Mouse (Mus musculus) A20 (cell line): Measurements from ENCODE around the gene Vmn1r195.
"Not testable (repeated sequence)": the region's sequence is repeated elsewhere in the genome, so short reads cannot be mapped to it uniquely, and the experiment has no call there.

Experiments used
- DNase-seq: peaks from one replicate; pipeline ENCODE4 v3.0.0-alpha.2; 2011; ENCODE audit warnings: low read depth, low spot score

Vmn1r195 gene

GRCm38 (mm10) chr13:22270222-22270621 lies at the start of gene Vmn1r195:
Vmn1r195 (plus strand) TSS chr13:22270522.
- not testable (repeated sequence) for DNase-seq

- not testable (repeated sequence) for DNase-seq
Measured at GRCm38 (mm10) chr13:22223060-22223459, 47.3 kb upstream of the Vmn1r195 start, which contains the start of gene Vmn1r193. Vmn1r193 (minus strand) TSS chr13:22223160.

DNA sequence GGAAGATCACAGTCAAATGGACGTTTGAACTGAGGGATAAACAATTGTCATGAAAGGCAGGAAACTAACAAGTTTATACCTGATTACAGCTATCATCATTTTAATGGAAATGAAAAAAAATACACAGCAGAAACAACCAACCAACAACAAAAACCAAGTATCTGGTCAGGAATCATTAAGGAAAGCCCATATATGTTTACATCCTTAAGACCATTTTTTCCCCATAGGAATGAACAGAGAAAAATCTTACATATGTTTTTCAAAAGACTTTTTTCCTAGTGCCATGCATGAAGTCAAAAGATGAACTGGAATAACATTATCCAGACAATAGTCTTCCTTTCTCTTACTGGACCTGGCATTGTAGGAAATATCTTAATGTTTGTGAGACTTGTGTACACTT lies 26.4 kb upstream of the Vmn1r195 start, which contains the start of gene Vmn1r194:
Vmn1r194 (plus strand) TSS at position 301 of the 400 bp plus-strand sequence.
- no peak for DNase-seq

DNA sequence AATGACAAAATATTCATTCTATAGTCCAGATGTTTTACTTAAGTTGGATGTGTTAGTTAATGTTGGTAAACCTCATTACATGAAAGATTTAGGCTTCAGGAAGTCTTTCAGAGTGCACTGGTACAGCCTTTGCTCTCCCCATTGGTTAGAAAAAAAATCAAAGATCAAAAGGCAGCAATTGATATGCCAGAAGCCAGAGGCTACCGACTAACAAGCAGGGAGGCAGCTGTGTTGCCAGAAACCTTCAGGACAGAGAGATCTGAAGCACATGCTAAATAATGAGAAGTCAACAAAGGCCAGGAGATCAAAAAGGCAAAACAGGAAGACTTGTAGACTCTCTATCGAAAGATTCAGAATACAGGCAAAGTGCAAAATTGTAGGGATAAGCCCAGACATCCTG lies 1.4 kb downstream of the Vmn1r195 start:
- DNase-seq = no peak

DNA sequence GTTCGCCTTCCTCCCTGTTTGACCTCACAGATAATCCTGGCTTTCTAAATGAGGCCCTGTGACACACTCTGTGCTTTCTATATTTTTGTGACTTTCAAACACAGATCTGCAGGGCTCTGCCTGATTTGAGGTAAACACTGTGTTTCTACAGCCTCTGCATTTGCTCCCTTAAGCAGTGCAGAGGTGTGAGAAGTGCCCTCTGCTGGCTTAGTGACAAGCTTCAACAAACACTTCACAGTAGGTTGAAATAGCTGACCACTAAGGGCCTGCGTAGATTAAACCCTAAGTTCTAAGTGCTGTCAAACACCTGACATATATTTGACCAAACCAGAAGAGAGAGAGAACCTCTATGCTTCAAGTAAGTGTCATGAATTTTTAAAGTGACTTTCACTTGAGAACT lies 14.3 kb downstream of the Vmn1r195 start:
- no peak for DNase-seq

- no peak for DNase-seq
Measured at GRCm38 (mm10) chr13:22289620-22290019, 19.3 kb downstream of the Vmn1r195 start, which contains the start of gene Vmn1r196. Vmn1r196 (plus strand) TSS chr13:22289920.

DNA sequence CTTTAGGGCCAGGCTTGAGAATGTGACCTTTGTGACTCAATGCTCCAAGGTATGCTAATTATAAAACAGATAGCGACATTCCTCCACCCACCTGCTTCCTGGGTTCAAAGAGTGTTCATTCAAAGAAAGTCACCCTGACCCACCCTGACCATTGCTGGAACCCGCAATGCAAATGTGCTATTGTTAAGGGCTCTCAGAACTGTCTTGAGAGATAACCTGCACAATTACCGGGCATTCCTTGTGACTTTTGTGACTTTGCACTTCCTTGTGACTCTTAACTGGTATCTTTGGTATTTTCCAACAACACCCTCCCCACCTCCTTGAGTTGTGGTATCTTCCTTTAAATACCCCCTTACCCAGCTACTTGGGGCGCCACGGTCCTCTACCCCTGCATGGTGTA lies 37.8 kb downstream of the Vmn1r195 start:
- DNase-seq = not testable (repeated sequence)

GRCm38 (mm10) chr13:22315361-22315760 lies 45.0 kb downstream of the Vmn1r195 start:
- no peak for DNase-seq

GRCm38 (mm10) chr13:22317366-22317765 lies 47.0 kb downstream of the Vmn1r195 start:
- DNase-seq = no peak

- DNase-seq = no peak
Measured at GRCm38 (mm10) chr13:22320091-22320490, 49.8 kb downstream of the Vmn1r195 start.

- DNase-seq = no peak
Measured at GRCm38 (mm10) chr13:22324289-22324688, 54.0 kb downstream of the Vmn1r195 start, which contains the start of gene Vmn1r197. Vmn1r197 (plus strand) TSS chr13:22324589.
